ENCODE assay signal across 10 mouse cellular contexts in the genomic region with DNA sequence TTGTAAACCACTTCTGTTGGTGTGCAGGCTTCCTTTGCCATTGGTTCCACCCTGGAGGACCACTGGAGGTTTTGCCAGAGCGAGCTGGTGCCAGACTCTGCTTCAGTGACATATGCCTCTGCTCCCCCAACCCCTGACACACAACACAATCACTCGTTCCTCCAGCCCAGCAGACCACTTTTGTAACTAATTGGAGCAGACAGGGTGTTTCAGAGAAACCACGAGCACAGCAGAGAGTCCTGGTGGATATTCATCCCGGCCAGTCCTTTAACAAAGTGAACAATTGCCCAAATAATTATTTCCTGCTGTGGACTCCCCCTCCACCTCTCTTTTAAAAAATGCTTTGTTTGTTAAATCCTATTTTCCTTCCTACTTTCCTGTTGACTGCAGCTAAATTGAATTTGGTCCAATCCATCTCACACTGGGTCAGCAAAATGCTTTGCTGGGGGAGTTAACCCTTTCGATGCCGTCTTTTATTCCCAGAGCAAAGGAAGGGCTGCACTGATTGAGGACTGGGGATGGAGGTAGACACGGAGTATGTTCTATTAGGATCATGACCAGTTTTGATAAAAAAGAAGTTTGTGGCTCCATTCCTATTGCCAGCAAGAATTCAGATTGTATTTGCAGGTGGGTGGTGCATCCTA.
DNase-seq lines count a peak whose midpoint lies in the region; ATAC-seq lines count a peak whose summit lies in the region.
"Had no signal": no experiment of that assay in that cellular context is flagged by ENCODE, and none has a peak within 500 bp of the region (broad histone marks: within the 10 kb centered on the region; RNA-seq: fewer than 3 reads in every experiment).

No protein-coding gene starts in this region.

- peaks cover 22% of the 10 kb centered on the region for H3K4me1 ChIP-seq in neural tube, embryonic 12.5 days
- H3K4me1 ChIP-seq in limb, embryonic 10.5 days: peaks cover 56% of the 10 kb centered on the region

- H3K4me2 ChIP-seq in neural tube, embryonic 12.5 days (replicated peaks): 0 out of 2 replicates have a peak overlapping the region, but pooled peaks have one; percentile 16
- H3K4me2 ChIP-seq: intestine, embryonic 15.5 days had no signal

- no peaks in the 10 kb centered on the region; the same call in 1 of the 2 replicates for H3K9me3 ChIP-seq in neural tube, embryonic 12.5 days
- H3K9me3 ChIP-seq in limb, embryonic 10.5 days (replicated peaks): no peaks in the 10 kb centered on the region
- H3K9me3 ChIP-seq: intestine, embryonic 15.5 days had no signal

- peak; percentile 70 to 85 for DNase-seq in cerebellum, postnatal 10 days
- no peak for DNase-seq in cerebellum, adult 8-10 months
- DNase-seq in neural tube, embryonic 10.5 days (ENCODE audit: extremely low spot score, low spot score): no peak
- peak; percentile 58 for DNase-seq in limb, embryonic 10.5 days (ENCODE audit: low spot score)
- DNase-seq in retina, postnatal 1 day: peak; percentile 85
- no peak for DNase-seq in adrenal gland, adult 8-10 months
- DNase-seq in adrenal gland, postnatal 10 days: no peak

- H3K4me3 ChIP-seq in neural tube, embryonic 12.5 days: no peak overlapping the region
- H3K4me3 ChIP-seq in limb, embryonic 10.5 days: no peak overlapping the region
- H3K4me3 ChIP-seq: intestine, embryonic 15.5 days had no signal

- no peak overlapping the region for H3K9ac ChIP-seq in neural tube, embryonic 12.5 days
- H3K9ac ChIP-seq: intestine, embryonic 15.5 days had no signal

- H3K27ac ChIP-seq in neural tube, embryonic 12.5 days: no peak overlapping the region
- peak overlapping the region; percentile 72; the same call in 1 of the 2 replicates for H3K27ac ChIP-seq in limb, embryonic 10.5 days
- H3K27ac ChIP-seq: intestine, embryonic 15.5 days had no signal

- no peaks in the 10 kb centered on the region for H3K36me3 ChIP-seq in neural tube, embryonic 12.5 days
- no peaks in the 10 kb centered on the region for H3K36me3 ChIP-seq in limb, embryonic 10.5 days
- H3K36me3 ChIP-seq: G1E; intestine, embryonic 15.5 days had no signal

- WGBS in neural tube, embryonic 12.5 days: 18% methylated on average over 7 of the region's 7 CpGs
- 25% methylated on average over 7 of the region's 7 CpGs for WGBS in limb, embryonic 10.5 days

- no peak for ATAC-seq in neural tube, embryonic 12.5 days (ENCODE audit: low FRiP score, low read depth)
- ATAC-seq: intestine, embryonic 15.5 days had no signal

- H3K27me3 ChIP-seq in neural tube, embryonic 12.5 days (replicated peaks): peaks cover 6% of the 10 kb centered on the region
- peaks cover 22% of the 10 kb centered on the region for H3K27me3 ChIP-seq in limb, embryonic 10.5 days (ENCODE audit: low read depth, poor library complexity, severe bottlenecking)
- H3K27me3 ChIP-seq: intestine, embryonic 15.5 days had no signal

Comparison
In these comparisons a context has a peak if more than half of its experiments do, and no peak if none do; other contexts are left out.
1. DNase-seq: peak in cerebellum, postnatal 10 days (2 of 2), limb, embryonic 10.5 days (single experiment) and retina, postnatal 1 day (single experiment); none in cerebellum, adult 8-10 months (single experiment), neural tube, embryonic 10.5 days (single experiment), adrenal gland, adult 8-10 months (single experiment) and adrenal gland, postnatal 10 days (single experiment).